Comparison of ENCODE assay signal across 8 mouse cellular contexts in genomic region chr2:129873489-129873888, GRCm38 (mm10).
A peak's percentile ranks its signal among the peaks of the same experiment; 100 is the strongest.
DNase-seq lines count a peak whose midpoint lies in the region; ATAC-seq lines count a peak whose summit lies in the region.

No protein-coding gene starts in this region.

- no peak overlapping the region for H3K4me3 ChIP-seq in heart, embryonic 11.5 days (ENCODE audit: low read depth, low read length)
- no peak overlapping the region for H3K4me3 ChIP-seq in limb, embryonic 10.5 days

- peaks cover 7% of the 10 kb centered on the region; the same call in 1 of the 2 replicates for H3K4me1 ChIP-seq in heart, embryonic 11.5 days (ENCODE audit: control insufficient read depth, insufficient read depth, low read length)
- no peaks in the 10 kb centered on the region for H3K4me1 ChIP-seq in limb, embryonic 10.5 days

- peak; percentile 64 to 91 for DNase-seq in heart, adult 18-20 months
- DNase-seq in cerebellum, postnatal 4 days (ENCODE audit: low spot score in 2 of 2), result peak; percentile 86 to 92
- DNase-seq in gastrocnemius, postnatal 10 days, result peak; percentile 77
- peak; percentile 84 for DNase-seq in kidney, adult 18-20 months
- peak; percentile 82 for DNase-seq in limb, embryonic 10.5 days (ENCODE audit: low spot score)
- DNase-seq in spleen, postnatal 14 days (ENCODE audit: low spot score in 2 of 2), result peak; percentile 46 to 71

- H3K9me3 ChIP-seq in heart, embryonic 11.5 days (replicated peaks; ENCODE audit: control insufficient read depth, low read length), result no peaks in the 10 kb centered on the region
- H3K9me3 ChIP-seq in limb, embryonic 10.5 days (replicated peaks), result no peaks in the 10 kb centered on the region

- no peak; the same call in 1 of the 2 replicates for ATAC-seq in heart, embryonic 11.5 days (replicated peaks; ENCODE audit: insufficient number of reproducible peaks, low FRiP score, low TSS enrichment)
- ATAC-seq in monocyte, adult 5-6 weeks (replicated peaks; ENCODE audit: insufficient number of reproducible peaks, low FRiP score, low TSS enrichment, poor library complexity, severe bottlenecking), result peak; percentile 82

- no peaks in the 10 kb centered on the region for H3K27me3 ChIP-seq in heart, embryonic 11.5 days (ENCODE audit: control insufficient read depth, insufficient read depth, low read length)
- H3K27me3 ChIP-seq in limb, embryonic 10.5 days (ENCODE audit: low read depth, poor library complexity, severe bottlenecking), result no peaks in the 10 kb centered on the region

- 10% methylated on average over 5 of the region's 5 CpGs for WGBS in heart, embryonic 11.5 days (ENCODE audit: insufficient replicate concordance)
- 16% methylated on average over 5 of the region's 5 CpGs for WGBS in limb, embryonic 10.5 days

- H3K9ac ChIP-seq in heart, embryonic 11.5 days (ENCODE audit: low read depth, low read length), result no peak overlapping the region

- H3K27ac ChIP-seq in heart, embryonic 11.5 days (ENCODE audit: low read depth, low read length), result no peak overlapping the region
- H3K27ac ChIP-seq in limb, embryonic 10.5 days, result no peak overlapping the region

- no peak overlapping the region for H3K4me2 ChIP-seq in heart, embryonic 11.5 days

- H3K36me3 ChIP-seq in heart, embryonic 11.5 days (ENCODE audit: control insufficient read depth, insufficient read depth, low read length), result no peaks in the 10 kb centered on the region
- H3K36me3 ChIP-seq in limb, embryonic 10.5 days, result no peaks in the 10 kb centered on the region
